Mouse (Mus musculus): Measurements from ENCODE around the gene Fance.
"Not testable (repeated sequence)": the region's sequence is repeated elsewhere in the genome, so short reads cannot be mapped to it uniquely, and the experiment has no call there.

Fance gene

DNA sequence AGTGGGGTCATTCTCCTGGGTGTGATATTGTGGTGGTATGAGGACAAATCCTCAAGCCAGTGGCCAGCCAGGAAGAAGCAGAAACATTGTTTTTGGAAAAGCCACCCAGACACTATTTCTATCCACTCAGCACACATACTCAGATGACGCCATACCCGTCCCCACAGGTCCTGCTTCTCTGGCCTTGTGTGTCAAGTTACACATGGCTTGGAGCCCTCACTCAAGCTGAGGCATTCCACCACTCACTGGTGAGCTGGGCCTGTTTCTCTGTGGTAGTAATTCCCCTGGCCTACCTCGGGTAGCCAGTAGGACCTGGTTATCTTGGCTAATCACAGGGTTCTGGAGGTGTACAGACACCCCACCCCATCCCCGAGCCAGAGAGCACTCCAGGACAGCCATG is 19.6 kb upstream of the Fance start:
- DNase-seq, result peak in 1 of 2 experiments; percentile 30

DNA sequence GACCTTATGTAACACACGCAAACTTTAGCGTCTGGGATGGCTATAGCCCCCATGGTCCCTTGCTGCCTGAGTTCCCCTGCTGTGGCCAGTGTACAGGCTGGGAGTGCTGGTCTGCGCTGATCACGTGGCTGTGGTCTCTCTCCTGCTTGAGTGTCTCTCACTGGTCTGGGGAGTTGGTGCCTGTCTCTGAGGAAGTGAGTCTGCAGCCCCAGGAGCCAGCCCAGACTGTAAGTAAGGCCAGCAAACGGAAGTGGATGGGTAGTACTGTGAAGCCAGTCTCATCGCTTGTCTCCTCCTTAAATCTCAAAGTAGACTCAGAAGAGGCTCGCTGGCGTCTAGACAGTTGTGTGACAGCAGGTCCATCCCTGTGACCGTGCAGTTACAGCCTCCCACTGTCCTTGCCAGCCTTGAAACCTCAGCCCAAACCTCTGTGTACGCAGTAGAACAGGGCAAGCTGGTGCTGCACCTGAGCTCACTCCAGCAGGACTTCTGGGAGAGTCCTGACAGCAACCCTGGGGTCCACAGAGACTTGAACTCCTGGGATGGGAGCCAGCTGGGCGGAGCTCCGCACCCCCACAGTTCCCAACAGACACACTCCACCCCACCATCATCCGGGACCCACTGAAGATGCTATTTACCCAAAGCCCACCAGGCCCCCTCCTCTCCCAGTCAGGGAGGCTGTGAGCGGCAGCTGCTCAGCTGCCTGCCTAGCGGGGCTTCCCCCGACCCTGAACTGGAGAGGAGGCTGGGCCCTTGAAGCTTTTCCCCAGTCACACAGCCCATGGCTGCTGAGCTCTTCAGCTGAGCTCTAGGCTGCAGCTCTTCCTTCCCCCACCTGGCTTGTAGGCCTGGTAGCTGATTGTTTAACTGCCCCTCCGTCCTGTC is 18.6 kb upstream of the Fance start:
- no peak for DNase-seq

DNA sequence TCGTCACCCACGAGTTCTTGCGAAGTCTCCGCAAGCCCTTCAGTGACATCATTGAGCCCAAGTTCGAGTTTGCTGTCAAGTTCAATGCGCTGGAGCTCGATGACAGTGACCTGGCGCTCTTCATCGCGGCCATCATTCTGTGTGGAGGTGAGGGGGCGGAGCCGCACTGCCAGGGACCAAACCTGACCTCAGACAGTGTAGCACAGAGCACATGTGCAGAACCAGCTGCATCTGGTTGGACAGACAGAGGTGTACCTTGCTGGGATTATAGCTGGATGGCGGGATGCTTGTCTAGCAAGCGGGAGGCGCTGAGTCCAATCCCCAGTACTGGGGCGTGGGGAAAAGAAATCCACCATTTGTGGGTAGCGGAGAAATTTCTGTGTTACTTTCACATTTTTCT is 14.4 kb upstream of the Fance start:
- no peak for DNase-seq

DNA sequence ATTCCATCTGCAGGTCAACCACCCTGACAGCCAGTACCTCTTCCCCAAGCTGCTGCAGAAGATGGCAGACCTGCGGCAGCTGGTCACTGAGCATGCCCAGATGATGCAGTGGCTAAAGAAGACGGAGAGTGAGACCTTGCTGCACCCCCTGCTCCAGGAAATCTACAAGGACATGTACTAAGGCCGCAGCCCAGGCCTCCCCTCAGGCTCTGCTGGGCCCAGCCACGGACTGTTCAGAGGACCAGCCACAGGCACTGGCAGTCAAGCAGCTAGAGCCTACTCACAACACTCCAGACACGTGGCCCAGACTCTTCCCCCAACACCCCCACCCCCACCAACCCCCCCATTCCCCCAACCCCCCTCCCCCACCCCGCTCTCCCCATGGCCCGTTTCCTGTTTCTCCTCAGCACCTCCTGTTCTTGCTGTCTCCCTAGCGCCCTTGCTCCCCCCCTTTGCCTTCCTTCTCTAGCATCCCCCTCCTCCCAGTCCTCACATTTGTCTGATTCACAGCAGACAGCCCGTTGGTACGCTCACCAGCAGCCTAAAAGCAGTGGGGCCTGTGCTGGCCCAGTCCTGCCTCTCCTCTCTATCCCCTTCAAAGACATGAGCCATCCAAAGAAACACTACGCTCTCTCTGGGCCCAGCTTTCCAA is 13.5 kb upstream of the Fance start:
- DNase-seq, result no peak

DNA sequence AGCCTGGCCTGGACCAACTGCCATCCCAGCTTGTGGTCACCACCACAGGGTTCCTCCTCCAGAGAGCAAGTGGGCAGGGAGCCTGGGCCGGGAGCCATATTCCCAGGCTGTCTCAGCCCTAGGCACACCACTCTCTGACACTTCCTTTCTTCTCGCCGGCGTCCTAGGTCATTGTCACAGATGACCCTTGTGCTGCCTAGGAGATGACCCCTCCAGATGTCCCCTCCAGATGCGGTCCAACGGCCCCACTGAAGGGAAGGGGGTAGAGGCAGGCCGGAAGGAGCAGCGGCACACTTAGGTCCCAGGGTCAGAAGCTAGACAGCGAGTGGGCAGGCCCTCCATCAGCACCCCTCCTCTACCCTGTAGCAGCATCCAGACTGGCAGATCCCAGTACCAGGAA is 13.0 kb upstream of the Fance start:
- no peak for DNase-seq

DNA sequence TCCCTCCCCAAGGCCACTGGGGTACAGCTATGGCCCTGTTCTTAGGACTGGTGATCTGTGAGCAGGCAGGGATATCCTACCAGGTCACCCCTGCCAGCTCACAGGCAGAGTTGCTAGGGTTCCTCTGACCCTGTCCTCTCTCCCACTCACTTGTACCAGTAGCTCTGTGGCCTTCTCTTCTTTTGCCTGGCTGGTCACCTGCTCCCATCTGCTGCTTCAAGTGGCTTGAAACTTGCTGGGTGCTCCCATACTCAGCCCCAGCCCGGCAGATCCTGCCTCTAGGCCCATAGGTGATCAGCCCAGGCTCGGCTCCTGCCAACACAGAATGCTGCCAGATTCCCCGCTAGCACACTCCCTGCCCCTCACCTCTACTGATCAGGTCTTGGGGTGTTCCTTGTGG is 12.5 kb upstream of the Fance start:
- no peak for DNase-seq

DNA sequence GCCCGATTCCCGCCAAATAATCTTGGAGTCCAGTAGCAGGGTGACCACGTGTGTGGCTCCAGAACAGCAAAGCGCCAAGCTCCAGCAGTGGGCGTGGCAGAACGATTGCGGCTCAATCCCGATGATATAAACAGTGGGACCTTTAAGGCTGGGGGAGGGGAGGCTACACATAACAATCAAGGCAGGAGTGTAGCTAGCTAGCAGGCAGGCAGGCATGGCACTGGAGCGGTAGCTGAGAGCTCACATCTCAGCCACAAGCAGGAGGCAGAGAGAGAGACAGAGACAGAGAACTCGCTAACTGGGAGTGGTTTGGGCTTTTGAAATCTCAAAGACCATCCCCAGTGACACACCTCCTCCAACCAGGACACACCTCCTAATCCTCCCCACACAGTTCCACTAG is 8.1 kb upstream of the Fance start:
- no peak for DNase-seq

DNA sequence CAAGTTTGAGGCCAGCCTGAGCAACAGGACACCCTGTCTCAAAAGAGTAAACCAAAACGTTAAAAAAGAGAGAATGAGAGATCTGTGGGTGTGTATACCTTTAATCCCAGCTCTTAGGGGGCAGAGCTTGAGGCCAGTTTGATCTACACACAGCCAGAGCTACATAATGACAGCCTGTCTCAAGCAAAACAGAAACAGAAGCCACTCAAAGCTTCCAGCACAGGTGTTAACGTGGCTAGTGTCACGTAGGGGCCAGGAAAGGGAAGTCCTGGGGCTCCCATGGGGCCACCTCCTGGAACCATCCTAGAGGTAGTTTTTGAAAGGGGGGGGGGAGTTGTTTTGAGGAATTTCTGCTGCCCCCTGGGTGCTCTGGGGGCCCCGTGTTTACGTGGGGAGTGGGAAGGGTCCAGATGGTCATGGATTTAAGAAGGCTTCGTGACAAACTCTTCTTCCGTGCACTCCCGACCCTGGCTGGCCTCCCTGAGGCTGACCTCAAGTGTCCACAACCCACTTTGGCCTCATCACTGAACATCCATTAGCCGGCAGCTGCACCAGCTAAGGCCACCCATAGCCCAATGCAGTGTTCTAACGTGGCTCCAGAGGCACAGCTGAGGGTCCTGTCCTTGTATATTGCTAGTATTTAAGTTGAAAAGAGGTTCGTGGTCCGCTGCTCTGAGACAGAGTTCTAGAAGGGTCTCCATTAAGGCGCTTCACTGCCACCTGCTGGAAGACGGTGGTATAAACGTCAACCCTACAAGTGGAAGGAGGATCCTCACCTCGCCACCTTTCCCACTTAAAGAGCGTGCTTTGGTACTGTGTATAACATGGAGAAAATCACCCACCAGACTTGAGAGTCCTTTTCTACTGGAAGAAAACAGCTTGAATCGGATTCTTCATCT is 4.8 kb upstream of the Fance start:
- peak; percentile 90 to 98 for DNase-seq

DNA sequence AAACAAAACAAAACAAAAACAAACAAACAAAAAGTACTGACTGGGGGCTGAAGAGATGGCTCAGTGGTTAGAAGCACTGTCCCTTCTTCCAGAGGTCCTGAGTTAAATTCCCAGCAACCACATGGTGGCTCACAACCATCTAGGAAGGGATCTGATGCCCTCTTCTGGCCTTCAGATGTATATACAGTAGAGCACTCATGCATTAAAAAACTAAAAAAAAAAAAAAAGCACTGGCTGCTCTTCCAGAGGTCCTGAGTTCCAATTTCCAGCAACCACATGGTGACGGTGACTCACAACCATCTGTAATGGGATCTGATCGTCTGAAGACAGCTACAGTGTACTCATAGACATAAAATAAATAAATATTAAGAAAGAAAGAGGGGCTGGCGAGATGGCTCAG is 2.5 kb upstream of the Fance start:
- no peak for DNase-seq

DNA sequence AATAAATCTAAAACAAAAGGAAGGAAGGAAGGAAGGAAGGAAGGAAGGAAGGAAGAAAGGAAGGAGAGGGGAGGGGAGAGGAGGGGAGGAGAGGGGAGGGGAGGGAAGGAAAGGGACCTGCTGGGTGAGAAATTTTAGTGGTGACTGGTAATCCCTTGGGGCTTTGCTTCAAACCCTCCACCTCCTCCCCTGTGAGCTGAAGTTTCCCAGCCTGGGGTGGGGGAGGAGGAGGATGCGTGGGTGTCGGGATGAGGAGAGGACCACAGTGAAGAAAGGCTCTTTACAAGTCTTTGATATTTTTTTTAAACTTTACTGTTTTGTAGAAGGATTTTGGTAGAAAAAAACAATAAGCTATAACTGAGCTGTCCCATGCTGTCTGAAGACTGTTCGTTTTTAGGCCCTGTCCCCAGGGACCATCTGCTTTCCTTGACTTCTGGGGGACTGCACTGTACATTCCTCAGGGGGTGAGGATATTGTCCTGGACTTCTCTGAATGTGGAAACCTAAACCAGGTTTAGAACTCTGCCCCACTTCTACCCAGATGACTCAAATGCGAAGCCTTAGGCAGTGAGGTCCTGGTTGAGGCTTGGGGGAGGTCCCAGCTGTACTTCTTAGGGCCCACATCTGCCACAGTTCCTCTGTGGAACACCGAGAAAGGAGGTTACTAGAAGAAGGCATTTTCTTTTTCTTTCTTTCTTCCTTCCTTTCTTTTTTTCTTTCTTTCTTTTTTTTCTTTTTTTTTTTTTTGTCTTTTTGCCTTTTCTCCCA is 1.8 kb upstream of the Fance start:
- DNase-seq, result no peak

DNA sequence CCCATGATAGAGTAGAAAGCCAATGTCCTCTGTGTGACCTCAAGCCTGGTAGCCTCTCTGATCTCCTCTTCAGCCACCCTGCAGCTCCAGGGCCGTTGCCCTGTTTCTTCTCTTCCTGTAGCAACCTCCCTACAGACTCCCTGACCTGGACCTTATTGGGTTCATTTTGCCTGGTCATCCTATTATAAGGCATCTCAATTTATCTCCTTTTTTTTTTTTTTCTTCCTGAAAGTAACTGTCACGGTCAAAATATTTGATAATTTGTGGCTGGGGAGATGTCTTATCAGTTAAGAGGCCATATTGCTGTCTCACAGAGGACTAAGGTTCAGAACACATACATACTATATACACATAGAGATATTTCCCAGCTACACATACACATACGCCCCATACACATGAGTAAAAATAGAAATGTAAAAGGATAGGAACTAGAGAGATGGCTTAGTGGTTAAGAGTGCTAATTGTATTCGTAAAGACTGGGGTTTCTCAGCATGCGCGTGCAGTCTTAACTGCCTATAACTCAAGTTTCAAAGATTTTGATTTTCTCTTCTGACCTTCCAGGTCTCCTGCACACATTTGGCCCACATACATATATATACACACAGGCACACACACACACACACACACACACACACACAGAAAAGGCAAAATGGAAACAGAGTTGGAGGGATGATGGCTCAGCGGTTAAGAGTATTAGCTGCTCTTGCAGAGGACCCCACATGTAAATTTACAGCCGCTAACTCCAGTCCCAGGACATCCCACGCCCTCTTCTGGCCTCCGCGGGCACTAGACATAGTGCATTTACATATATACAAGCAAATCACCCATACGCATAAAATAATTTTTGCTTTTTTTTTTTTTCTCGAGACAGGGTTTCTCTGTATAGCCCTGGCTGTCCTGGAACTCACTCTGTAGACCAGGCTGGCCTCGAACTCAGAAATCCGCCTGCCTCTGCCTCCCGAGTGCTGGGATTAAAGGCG is 797 bp upstream of the Fance start:
- peak in 1 of 2 experiments; percentile 40 for DNase-seq

DNA sequence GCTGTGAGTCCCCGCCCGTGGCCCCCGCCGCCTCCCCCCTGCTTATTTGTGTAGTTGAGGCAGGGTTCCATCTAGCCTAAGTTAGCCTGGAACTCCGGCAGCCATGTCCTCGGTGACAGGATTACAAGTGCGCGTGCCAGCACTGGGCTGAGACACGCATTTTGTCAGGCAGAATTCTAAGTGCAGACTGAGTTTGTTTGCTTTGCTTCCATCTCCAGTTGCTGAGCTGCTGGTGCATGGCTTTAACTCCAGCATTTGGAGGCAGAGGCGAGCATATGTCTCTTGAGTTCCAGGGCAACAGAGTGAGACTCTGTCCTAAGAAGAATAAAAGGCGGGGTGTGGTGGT is 534 bp downstream of the Fance start:
- peak in 1 of 2 experiments; percentile 34 for DNase-seq

DNA sequence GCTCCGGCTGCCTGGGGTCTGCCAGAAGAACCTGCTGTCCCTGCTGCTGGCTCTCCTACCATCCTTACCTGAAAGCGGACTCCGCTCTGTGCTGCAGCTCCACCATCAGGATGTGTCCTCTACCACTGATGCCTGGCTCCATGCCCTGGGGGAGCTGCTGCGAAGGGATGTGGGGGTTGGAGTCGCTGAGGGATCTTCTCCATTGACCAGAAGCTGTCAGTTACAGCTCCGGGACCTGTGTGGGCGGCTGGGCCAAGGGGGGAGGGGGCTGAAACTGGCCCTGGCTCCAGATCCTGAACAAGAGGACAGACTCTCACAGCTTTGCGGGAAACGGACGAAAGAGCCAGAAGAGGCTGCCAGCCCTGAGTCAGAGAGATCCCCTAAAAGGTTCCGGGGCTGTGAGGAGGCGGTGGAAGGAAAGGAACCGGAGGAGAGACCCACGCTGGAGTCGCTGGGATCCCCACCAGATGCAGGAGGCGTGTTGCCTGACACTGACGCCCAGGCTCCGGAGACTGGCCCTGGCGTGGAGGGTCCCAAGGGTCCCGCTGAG is 2.4 kb downstream of the Fance start:
- DNase-seq, result no peak

DNA sequence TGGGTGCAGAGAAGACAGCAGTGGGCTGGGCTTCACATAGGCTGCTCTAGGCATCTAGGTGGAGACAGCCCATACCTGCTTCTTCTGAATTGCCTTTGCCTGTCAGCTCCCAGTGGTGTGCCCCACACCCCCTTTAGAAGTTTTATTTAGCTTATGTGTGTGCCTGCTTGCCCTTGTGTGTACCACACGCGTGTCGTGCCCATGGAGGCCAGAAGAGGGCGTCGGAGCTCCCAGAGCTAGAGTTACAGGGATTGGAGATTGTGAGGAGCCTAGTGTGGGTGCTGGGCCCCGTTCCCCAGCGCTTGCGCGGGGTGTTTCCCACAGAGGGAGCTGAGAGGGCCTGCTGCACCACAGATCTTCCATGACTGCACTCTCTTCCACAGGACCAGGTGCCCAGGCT is 3.2 kb downstream of the Fance start:
- DNase-seq, result no peak

DNA sequence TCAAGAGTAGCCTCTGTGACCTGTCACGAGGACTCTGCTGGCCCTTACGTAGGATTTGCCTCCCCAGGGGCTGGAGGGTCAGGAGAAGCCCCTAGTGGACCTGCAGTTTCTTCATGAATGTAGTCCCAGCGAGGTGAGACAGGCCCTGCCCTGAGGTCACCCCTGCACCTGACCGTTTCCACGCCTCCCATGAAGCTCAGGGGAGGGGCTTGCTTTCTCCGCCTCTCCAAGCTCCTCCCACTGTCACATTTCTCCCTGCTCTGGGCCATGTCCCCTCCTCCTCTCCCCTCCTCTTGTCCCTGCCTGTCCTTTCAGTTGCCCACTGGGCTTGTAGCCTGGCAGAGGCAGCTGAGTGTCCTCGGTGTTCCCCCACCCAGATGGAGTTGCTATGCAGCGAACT is 3.8 kb downstream of the Fance start:
- peak in 1 of 2 experiments; percentile 63 for DNase-seq

DNA sequence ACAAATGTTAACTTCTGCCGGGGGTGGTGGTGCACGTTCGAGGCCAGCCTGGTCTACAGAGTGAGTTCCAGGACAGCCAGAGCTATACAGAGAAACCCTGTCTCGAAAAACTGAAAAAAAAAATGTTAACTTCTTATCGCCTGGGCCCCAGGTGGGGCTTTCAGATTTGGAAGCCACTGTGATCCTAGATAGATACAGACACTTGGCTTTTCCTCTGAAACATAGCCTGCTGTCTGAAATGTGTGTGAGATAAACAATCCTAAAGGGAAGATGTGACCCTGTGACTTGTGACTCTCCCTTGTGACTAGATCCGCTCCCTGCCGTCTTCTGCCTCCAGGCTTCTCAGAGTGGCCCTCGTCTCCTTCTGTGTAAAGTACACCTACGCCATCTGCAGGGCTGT is 4.4 kb downstream of the Fance start:
- DNase-seq, result no peak

DNA sequence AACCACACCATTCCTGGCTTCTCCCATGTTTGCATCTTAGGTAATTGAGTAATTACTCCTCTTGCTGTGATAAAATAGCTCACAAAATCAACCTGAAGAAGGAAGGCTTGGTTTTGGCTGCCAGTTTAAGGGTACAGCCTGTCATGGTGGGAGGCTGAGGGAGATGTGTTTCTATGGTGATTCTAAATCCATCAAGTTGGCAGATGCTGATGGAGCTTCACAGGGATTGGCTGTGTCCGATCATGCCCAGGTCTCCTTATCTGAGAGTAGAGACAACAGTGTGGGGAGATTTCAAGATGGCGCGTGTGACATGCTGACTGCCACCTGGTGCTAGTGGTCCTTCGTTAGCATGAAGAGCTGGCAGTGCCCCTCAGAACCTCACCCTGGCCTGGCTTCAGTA is 8.4 kb downstream of the Fance start:
- no peak for DNase-seq

DNA sequence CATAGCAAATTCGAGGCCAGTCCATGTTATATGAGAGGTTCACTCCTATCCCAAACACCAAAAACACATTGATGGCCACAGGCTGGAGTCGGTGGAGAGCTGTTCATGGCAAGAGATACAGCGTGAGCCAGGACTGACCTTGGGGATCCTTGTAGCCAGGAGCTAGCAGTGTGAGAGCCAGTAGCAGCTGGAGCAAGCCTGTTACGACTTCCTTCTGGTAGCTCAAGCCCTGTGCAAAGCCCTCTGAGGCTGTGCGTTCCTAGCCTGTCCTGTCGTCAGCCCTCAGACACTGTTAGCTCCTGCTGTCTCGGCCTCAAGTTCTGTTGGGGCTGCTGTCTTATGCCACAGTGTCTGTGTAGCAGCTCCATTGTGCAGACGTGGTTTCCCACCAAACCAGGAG is 10.5 kb downstream of the Fance start:
- DNase-seq, result peak in 1 of 2 experiments; percentile 61

DNA sequence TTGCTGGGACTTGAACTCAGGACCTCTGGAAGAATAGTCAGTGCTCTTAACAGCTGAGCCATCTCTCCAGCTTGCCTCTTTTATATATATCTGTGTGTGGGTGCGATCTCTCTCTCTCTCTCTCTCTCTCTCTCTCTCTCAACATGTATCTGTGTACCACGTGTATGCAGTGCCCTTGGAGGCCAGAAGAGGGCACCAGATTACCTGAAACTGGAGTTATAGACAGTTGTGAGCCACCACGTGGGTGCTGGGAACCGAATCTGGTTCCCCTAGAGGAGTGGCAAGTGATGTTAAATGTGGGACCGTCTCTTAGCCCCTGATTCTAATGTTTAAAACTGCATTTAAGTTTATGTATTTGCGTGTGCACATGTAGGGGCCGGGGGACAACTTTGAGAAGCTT is 11.1 kb downstream of the Fance start:
- DNase-seq, result not testable (repeated sequence)

DNA sequence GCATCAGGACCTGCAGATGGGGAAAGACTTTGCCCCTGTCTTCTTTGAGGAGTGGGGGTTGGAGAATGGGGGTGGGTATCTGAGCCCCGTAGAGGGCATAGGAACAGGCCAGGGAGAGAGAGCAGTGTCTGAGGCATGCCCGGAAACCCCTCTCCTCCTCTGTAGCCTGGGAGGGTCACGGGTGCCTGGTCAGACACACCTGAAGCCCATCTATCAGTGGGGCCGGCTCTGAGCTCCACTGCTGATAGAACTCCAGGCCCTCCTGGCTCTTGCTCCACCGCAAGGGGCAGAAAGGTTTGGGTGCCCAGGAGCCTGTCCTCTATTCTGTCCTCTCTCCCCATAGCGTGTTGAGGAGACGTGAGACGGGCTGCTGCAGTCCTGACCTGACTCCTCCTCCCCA is 12.4 kb downstream of the Fance start:
- DNase-seq, result peak in 1 of 2 experiments; percentile 43

DNA sequence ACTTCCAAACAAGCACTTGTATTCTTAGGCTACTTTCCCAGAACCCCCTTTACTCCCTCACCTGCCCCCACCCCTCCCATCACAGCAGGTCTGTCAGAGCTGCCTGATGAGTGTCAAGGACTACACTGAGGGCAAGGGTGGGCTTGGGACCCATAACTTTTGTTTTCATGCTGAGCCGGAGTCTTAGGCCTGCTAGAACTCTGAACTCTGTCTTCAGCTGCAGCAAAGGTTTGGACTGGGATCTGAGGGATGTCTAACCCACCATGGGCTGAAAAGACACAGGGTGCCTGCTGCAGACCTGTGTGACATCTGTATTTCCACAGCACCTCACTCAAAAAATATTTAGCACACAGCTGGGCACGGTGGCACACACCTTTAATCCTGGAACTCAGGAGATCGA is 13.6 kb downstream of the Fance start:
- no peak for DNase-seq
